Mouse (Mus musculus) myocyte (in vitro differentiated cells): ENCODE data around the gene Trim43c. TPM values are rescaled to one million over a fixed set of nuclear protein-coding genes. Genes with fewer than 3 reads are reported as not detected.
"Not testable (repeated sequence)": the region's sequence is repeated elsewhere in the genome, so short reads cannot be mapped to it uniquely, and the experiment has no call there.

Source experiments
- H3K27me3 ChIP-seq: one replicate; pipeline ENCODE4 v1.6.1; 2011; ENCODE audit not compliant: control insufficient read depth, insufficient read depth, insufficient read length
- H3K36me3 ChIP-seq: one replicate; pipeline ENCODE4 v1.6.1; 2011; ENCODE audit not compliant: control insufficient read depth, insufficient read depth
- H3K4me2 ChIP-seq: one replicate; pipeline ENCODE4 v1.6.1; 2011; ENCODE audit warnings: low read depth, control low read depth
- H3K4me3 ChIP-seq: one replicate; pipeline ENCODE4 v1.5.1; 2011; ENCODE audit warnings: mild to moderate bottlenecking, control low read depth, moderate library complexity
- H3K79me2 ChIP-seq: one replicate; pipeline ENCODE4 v1.6.1; 2011; ENCODE audit not compliant: control insufficient read depth, insufficient read depth
- H3ac ChIP-seq: one replicate; pipeline ENCODE4 v1.6.1; 2011; ENCODE audit not compliant: control insufficient read depth, insufficient read length
- E2F4 ChIP-seq: IDR thresholded peaks from one replicate; pipeline ENCODE4 v1.6.1; 2011; ENCODE audit warnings: mild to moderate bottlenecking, control low read depth, moderate library complexity; ENCODE audit not compliant: insufficient read depth
- POLR2A ChIP-seq: IDR thresholded peaks from one replicate; pipeline ENCODE4 v1.6.1; 2011; ENCODE audit warnings: low read depth, mild to moderate bottlenecking, control low read depth, moderate library complexity; ENCODE audit not compliant: insufficient read length
- POLR2AphosphoS2 ChIP-seq: IDR thresholded peaks from one replicate; pipeline ENCODE4 v1.6.1; 2011; ENCODE audit warnings: low read depth, control low read depth; ENCODE audit not compliant: insufficient read length
- polyA plus RNA-seq: library from polyadenylated mRNA; unstranded; fragments of >200 nt; fragmentation: generic; extraction: Trizol; gene quantifications from one replicate; pipeline ENCODE4 v1.2.1, GENCODE M21; 2012; ENCODE audit warnings: missing spikeins

Gene Trim43c
- polyA plus RNA-seq = 0.06 TPM

DNA sequence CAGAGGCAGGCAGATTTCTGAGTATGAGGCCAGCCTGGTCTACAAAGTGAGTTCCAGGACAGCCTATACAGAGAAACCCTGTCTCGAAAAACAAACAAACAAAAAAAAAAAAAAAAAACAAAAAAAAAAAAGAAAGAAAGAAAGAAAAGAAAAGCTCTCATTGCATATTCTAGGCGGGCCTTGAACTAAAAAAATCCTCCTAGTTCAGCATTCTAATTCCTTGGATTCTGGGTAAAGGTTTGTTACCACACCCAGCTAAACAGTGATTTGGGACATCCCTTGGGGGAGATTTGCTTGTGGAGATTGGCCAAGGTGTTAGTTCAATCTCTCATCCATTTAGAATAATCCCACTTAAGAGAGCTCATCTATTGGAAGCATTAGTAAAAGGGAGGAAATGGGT is at the start of gene Trim43c:
Gene Trim43c, plus strand, starts transcription at position 301 of the 400 bp plus-strand sequence.
- not testable (repeated sequence) for H3K4me3 ChIP-seq, H3K79me2 ChIP-seq, H3K4me2 ChIP-seq, H3ac ChIP-seq, H3K27me3 ChIP-seq, H3K36me3 ChIP-seq

DNA sequence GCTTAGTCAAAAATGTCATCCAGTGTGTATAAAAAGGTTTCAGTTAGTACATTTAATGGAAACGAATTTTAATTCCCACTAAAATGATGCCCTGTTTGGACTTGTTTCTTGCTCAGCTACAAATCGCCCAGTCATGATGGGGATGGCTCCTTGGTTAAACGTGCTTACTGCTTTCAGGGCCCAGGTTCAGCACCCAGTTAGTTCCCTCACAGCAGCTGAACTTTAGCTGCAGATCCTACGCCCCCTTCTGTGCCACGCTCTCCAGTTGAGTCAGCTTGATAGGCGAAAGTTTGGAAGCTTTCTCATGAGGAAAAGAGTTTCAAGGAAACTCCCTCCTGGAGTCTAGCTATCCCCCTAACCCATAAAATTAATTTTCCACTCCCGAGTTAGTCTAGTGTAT is 14.1 kb downstream of the Trim43c start:
- not testable (repeated sequence) for H3K79me2 ChIP-seq, H3K27me3 ChIP-seq, H3K4me3 ChIP-seq, H3K4me2 ChIP-seq, H3ac ChIP-seq, H3K36me3 ChIP-seq

DNA sequence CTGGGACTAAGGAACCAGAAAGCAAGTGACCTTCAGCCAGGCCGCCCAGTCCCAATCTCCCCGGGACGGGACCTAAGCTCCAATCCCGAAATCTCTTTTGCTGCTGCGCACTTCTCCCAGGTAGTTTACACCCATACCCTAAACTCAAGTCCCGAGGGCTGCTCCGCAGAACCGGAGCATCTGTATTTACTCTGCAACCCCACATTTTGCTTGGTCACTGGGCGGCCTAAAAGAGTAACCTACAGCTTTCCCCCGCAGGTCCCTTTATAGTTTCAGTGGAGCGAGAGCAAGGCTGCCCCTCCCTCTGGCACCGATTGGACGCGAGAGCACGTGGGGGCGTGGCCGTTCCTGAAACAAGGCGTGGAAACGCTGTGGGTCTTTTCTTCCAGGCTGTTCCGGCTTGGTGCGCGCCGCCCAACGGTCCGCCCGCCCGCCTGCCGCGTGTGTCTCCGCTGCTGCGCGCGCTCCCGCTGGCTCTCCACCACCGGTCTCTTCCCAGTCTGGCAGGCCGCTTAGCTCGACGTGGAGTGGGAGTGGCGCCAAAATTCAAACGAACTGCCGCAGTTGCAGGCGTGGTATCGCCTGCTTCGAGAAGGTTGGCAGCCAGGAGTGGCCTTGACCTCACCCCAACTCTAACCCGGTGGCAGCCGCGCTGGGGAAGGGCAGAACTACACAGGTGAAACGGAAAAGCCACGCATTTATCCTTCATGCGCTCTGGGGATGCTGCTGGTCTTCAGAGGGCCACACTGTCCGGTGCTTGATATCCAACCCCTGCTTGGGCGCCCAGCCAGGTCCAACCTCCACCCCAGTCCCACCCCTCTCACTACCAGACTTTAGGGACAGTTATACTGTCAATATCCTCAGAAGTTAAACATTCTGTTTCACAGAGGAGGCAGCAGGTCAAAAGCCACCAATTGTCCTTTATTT is 19.9 kb downstream of the Trim43c start:
- peak overlapping the region; percentile 31 for H3K4me3 ChIP-seq
- peak overlapping the region; percentile 80 for H3K4me2 ChIP-seq
- H3K36me3 ChIP-seq, H3ac ChIP-seq, H3K79me2 ChIP-seq, H3K27me3 ChIP-seq: not testable (repeated sequence)
- TF ChIP-seq E2F4 = peak; percentile 74
- peak; percentile 57 for TF ChIP-seq POLR2A
- TF ChIP-seq POLR2AphosphoS2 = peak; percentile 50

Other genes with a start within 250 kb of the Trim43c start
- gene Mthfsl, start 118.9 kb upstream of the Trim43c start, polyA plus RNA-seq = 11.5 TPM
- gene Bcl2a1d, start 107.2 kb upstream of the Trim43c start, polyA plus RNA-seq = not detected
- gene Bcl2a1a, start 117.7 kb downstream of the Trim43c start, polyA plus RNA-seq = not detected